Mouse (Mus musculus) embryonic facial prominence, embryonic 13.5 days (tissue): ENCODE measurements around the gene Fam118a. TPM values are rescaled to one million over a fixed set of nuclear protein-coding genes. Genes with fewer than 3 reads are reported as not detected.
A peak's percentile ranks its signal among the peaks of the same experiment; 100 is the strongest.

Source experiments
- ATAC-seq: fragments of 200-750 bp; cut with Nextera tagmentation; 2 replicates; pipeline ENCODE4 v1.8.0; 2017; ENCODE audit warnings: low read depth; ENCODE audit not compliant: insufficient number of reproducible peaks, insufficient read depth, low FRiP score, low TSS enrichment
- H3K27ac ChIP-seq: fragments of 300-500 bp; sonication (generic); 2 replicates; pipeline ENCODE4 v1.5.1; 2015; ENCODE audit warnings: moderate library complexity, mild to moderate bottlenecking, inconsistent platforms
- H3K27me3 ChIP-seq: fragments of 300-500 bp; sonication (generic); 2 replicates; pipeline ENCODE4 v1.6.1; 2015; ENCODE audit warnings: mild to moderate bottlenecking, inconsistent platforms
- H3K36me3 ChIP-seq: fragments of 300-500 bp; sonication (generic); 2 replicates; pipeline ENCODE4 v1.6.1; 2015; ENCODE audit warnings: mild to moderate bottlenecking, inconsistent platforms
- H3K4me1 ChIP-seq: fragments of 300-500 bp; sonication (generic); 2 replicates; pipeline ENCODE4 v1.6.1; 2015; ENCODE audit warnings: inconsistent platforms
- H3K4me2 ChIP-seq: fragments of 300-500 bp; sonication (generic); 2 replicates; pipeline ENCODE4 v1.6.1; 2015; ENCODE audit warnings: moderate library complexity, mild to moderate bottlenecking, inconsistent platforms
- H3K4me3 ChIP-seq: fragments of 300-500 bp; sonication (generic); 2 replicates; pipeline ENCODE4 v1.5.1; 2015; ENCODE audit warnings: mild to moderate bottlenecking, inconsistent platforms
- H3K9ac ChIP-seq: fragments of 300-500 bp; sonication (generic); 2 replicates; pipeline ENCODE4 v1.6.1; 2015; ENCODE audit warnings: mild to moderate bottlenecking, inconsistent platforms
- H3K9me3 ChIP-seq: fragments of 300-500 bp; sonication (generic); 2 replicates; pipeline ENCODE4 v1.6.1; 2016; ENCODE audit warnings: inconsistent platforms
- WGBS: fragments of 180-500 bp; shearing (Covaris S2); methylation state at CpG from one replicate; pipeline ENCODE4 v1.1.7; 2015; ENCODE audit warnings: mixed read lengths; 5-methylcytosine and 5-hydroxymethylcytosine counted together
- polyA plus RNA-seq: library from polyadenylated mRNA; unstranded; fragments of >200 nt; fragmentation: Nextera tagmentation; extraction: Ambion mirVana; gene quantifications from 2 replicates; pipeline ENCODE4 v1.2.1, GENCODE M21; 2015

Gene Fam118a
- polyA plus RNA-seq, 1 experiment from 2014 or later, result 23.6 TPM

- 33% methylated on average over 6 of the region's 6 CpGs for WGBS
- no peak for ATAC-seq
Observed at GRCm38 (mm10) chr15:84994498-84994897, 34.2 kb upstream of the Fam118a start.

GRCm38 (mm10) chr15:84995041-84995440 is 33.7 kb upstream of the Fam118a start:
- no peaks in the 10 kb centered on the region for H3K4me1 ChIP-seq
- H3K9me3 ChIP-seq, result no peaks in the 10 kb centered on the region
- H3K27me3 ChIP-seq, result peaks cover 10% of the 10 kb centered on the region; the same call in 1 of the 2 replicates
- H3K4me3 ChIP-seq, result no peak overlapping the region
- 30% methylated on average over 6 of the region's 6 CpGs for WGBS
- H3K4me2 ChIP-seq, result no peak overlapping the region
- no peak overlapping the region for H3K27ac ChIP-seq
- no peak overlapping the region for H3K9ac ChIP-seq
- H3K36me3 ChIP-seq, result no peaks in the 10 kb centered on the region
- no peak for ATAC-seq

More at GRCm38 (mm10) chr15:84994498-84994897, 34.2 kb upstream of the Fam118a start:
- Histone ChIP-seq H3K9ac (no peak overlapping the region), H3K36me3 (no peaks in the 10 kb centered on the region), H3K4me2 (no peak overlapping the region), H3K4me3 (no peak overlapping the region), H3K4me1 (no peaks in the 10 kb centered on the region), H3K27ac (no peak overlapping the region), H3K9me3 (no peaks in the 10 kb centered on the region), H3K27me3 (peaks cover 7% of the 10 kb centered on the region; the same call in 1 of the 2 replicates)

GRCm38 (mm10) chr15:84995967-84996366 is 32.8 kb upstream of the Fam118a start:
- Histone ChIP-seq H3K9ac (no peak overlapping the region), H3K27me3 (peaks cover 18% of the 10 kb centered on the region), H3K27ac (no peak overlapping the region), H3K4me3 (no peak overlapping the region), H3K4me2 (no peak overlapping the region), H3K4me1 (no peaks in the 10 kb centered on the region), H3K36me3 (no peaks in the 10 kb centered on the region), H3K9me3 (no peaks in the 10 kb centered on the region)
- no peak for ATAC-seq
- 6% methylated on average over 1 of the region's 1 CpGs for WGBS

- Histone ChIP-seq H3K27ac (no peak overlapping the region), H3K9me3 (no peaks in the 10 kb centered on the region), H3K4me3 (no peak overlapping the region), H3K4me1 (0 out of 2 replicates have a peak, but pooled peaks cover 3% of the 10 kb centered on the region), H3K36me3 (no peaks in the 10 kb centered on the region), H3K27me3 (peaks cover 32% of the 10 kb centered on the region), H3K9ac (no peak overlapping the region), H3K4me2 (no peak overlapping the region)
- no peak for ATAC-seq
- WGBS, result 74% methylated on average over 14 of the region's 14 CpGs
Observed at GRCm38 (mm10) chr15:84997768-84998454, 30.8 kb upstream of the Fam118a start.

GRCm38 (mm10) chr15:84999911-85000310 is 28.8 kb upstream of the Fam118a start:
- no peak overlapping the region for H3K27ac ChIP-seq
- no peak overlapping the region for H3K9ac ChIP-seq
- H3K9me3 ChIP-seq, result no peaks in the 10 kb centered on the region
- H3K36me3 ChIP-seq, result no peaks in the 10 kb centered on the region
- H3K4me1 ChIP-seq, result 0 out of 2 replicates have a peak, but pooled peaks cover 3% of the 10 kb centered on the region
- 72% methylated on average over 7 of the region's 7 CpGs for WGBS
- H3K27me3 ChIP-seq, result peaks cover 25% of the 10 kb centered on the region
- H3K4me2 ChIP-seq, result no peak overlapping the region
- no peak overlapping the region for H3K4me3 ChIP-seq
- ATAC-seq, result no peak

- no peaks in the 10 kb centered on the region for H3K9me3 ChIP-seq
- H3K27me3 ChIP-seq, result peaks cover 25% of the 10 kb centered on the region
- H3K4me3 ChIP-seq, result no peak overlapping the region
- no peak overlapping the region; the same call in 1 of the 2 replicates for H3K4me2 ChIP-seq
- no peak for ATAC-seq
- 17% methylated on average over 29 of the region's 29 CpGs for WGBS
- H3K4me1 ChIP-seq, result 0 out of 2 replicates have a peak, but pooled peaks cover 3% of the 10 kb centered on the region
- no peak overlapping the region for H3K9ac ChIP-seq
- H3K36me3 ChIP-seq, result no peaks in the 10 kb centered on the region
- no peak overlapping the region for H3K27ac ChIP-seq
Observed at GRCm38 (mm10) chr15:85000984-85001982, 27.5 kb upstream of the Fam118a start.

GRCm38 (mm10) chr15:85009666-85010065 is 19.1 kb upstream of the Fam118a start:
- 69% methylated on average over 8 of the region's 8 CpGs for WGBS

GRCm38 (mm10) chr15:85011895-85012661 is 16.7 kb upstream of the Fam118a start:
- 27% methylated on average over 19 of the region's 19 CpGs for WGBS
- 0 out of 2 replicates have a peak, but pooled peaks have one; percentile 15 for ATAC-seq
- no peak overlapping the region for H3K4me3 ChIP-seq

More at GRCm38 (mm10) chr15:85009666-85010065, 19.1 kb upstream of the Fam118a start:
- no peak overlapping the region for H3K9ac ChIP-seq
- no peaks in the 10 kb centered on the region for H3K27me3 ChIP-seq
- no peaks in the 10 kb centered on the region for H3K36me3 ChIP-seq
- no peaks in the 10 kb centered on the region for H3K9me3 ChIP-seq
- ATAC-seq, result no peak
- H3K4me3 ChIP-seq, result no peak overlapping the region
- H3K4me2 ChIP-seq, result no peak overlapping the region
- peaks cover 13% of the 10 kb centered on the region for H3K4me1 ChIP-seq
- H3K27ac ChIP-seq, result no peak overlapping the region

GRCm38 (mm10) chr15:85012662-85013054 is 16.1 kb upstream of the Fam118a start:
- no peak overlapping the region for H3K9ac ChIP-seq
- peaks cover 19% of the 10 kb centered on the region for H3K4me1 ChIP-seq
- ATAC-seq, result no peak
- no peaks in the 10 kb centered on the region for H3K36me3 ChIP-seq
- H3K4me2 ChIP-seq, result 0 out of 2 replicates have a peak overlapping the region, but pooled peaks have one; percentile 30
- no peaks in the 10 kb centered on the region for H3K9me3 ChIP-seq
- H3K27ac ChIP-seq, result peak overlapping the region; percentile 81
- H3K27me3 ChIP-seq, result peaks cover 21% of the 10 kb centered on the region
- no peak overlapping the region for H3K4me3 ChIP-seq
- WGBS, result 37% methylated on average over 2 of the region's 2 CpGs

More at GRCm38 (mm10) chr15:85011895-85012661, 16.7 kb upstream of the Fam118a start:
- Histone ChIP-seq H3K9me3 (no peaks in the 10 kb centered on the region), H3K4me1 (peaks cover 15% of the 10 kb centered on the region), H3K27me3 (peaks cover 15% of the 10 kb centered on the region), H3K27ac (peak overlapping the region; percentile 81), H3K9ac (no peak overlapping the region), H3K36me3 (no peaks in the 10 kb centered on the region), H3K4me2 (peak overlapping the region; percentile 30)

GRCm38 (mm10) chr15:85015771-85016170 is 13.0 kb upstream of the Fam118a start:
- no peak for ATAC-seq
- H3K4me1 ChIP-seq, result peaks cover 19% of the 10 kb centered on the region
- H3K36me3 ChIP-seq, result no peaks in the 10 kb centered on the region
- no peak overlapping the region for H3K27ac ChIP-seq
- peaks cover 41% of the 10 kb centered on the region for H3K27me3 ChIP-seq
- no peak overlapping the region for H3K9ac ChIP-seq
- no peaks in the 10 kb centered on the region for H3K9me3 ChIP-seq
- no peak overlapping the region for H3K4me2 ChIP-seq
- WGBS, result 82% methylated on average over 11 of the region's 11 CpGs
- H3K4me3 ChIP-seq, result no peak overlapping the region
